Mouse (Mus musculus): ENCODE measurements at regions not wholly inside any gene's neighbourhood (a gene's known extent, or its start where the extent isn't known, plus 50 kb on each side); places are given as distances from the start of the nearest gene placed in this dataset.

DNA sequence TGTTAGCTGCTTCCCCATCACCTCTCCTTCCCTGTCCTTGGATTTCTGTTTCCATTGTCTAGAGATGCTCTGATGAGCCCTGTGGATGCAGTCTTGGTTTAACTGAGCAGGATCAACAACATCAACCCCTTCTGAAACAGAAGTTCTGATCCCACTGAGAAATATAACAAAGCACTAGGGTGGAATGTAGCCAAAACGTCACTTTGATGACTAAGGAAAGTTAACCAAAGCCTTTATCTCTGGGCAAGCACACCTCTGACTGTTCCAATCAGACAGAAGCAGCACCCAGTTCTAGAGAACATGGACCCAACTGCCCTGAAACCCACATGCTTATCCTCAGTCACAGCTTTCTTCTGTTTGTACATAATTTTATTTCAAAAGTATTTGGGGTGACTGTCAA, 193.2 kb downstream of the Tm2d1 start (continued):
- TF ChIP-seq RCOR1 (IDR thresholded peaks at IDR 0.05; ENCODE audit: low read depth, low read length) = peak; percentile 67; the same call in 1 of the 2 replicates

DNA sequence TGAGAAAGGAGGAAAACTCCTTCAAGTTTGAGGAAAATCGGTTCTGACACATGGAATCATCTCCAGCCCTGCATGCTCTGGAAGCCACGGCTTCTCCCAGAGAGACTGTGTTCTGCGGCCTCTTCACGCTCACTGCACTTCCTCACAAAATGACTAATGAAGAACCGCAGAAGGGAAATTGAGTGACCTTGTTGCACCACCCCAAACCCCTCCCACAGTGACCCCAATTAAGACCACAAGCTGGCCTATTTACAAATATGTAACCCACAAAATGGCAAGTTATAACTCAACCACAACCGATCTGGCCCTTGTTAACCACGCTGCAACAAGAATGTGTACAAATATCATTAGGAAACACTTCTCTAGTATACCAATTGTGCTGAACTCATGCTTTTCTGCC, 194.2 kb downstream of the Tm2d1 start:
- Histone ChIP-seq H3K36me3 (ENCODE audit: control insufficient read depth in 1 of 2, insufficient read depth in 2 of 2, low read length in 2 of 2) (peaks cover 0 to 43% of the 10 kb centered on the region in 2 experiments; a peak in 2 of 4 replicates), H3K4me3 (ENCODE audit: control insufficient read depth in 1 of 2, insufficient read depth in 1 of 2, low read depth in 2 of 2, low read length in 2 of 2) (no peak overlapping the region; a peak in 1 of 4 replicates), H3K9me3 (replicated peaks; ENCODE audit: insufficient read depth, low read length) (no peaks in the 10 kb centered on the region), H3K79me2 (ENCODE audit: control insufficient read depth, insufficient read depth, low read length, poor library complexity) (no peaks in the 10 kb centered on the region), H3K27me3 (ENCODE audit: control insufficient read depth in 1 of 2, insufficient read depth in 2 of 2, low read length in 2 of 2) (no peaks in the 10 kb centered on the region), H3K9ac (ENCODE audit: control insufficient read depth, low read depth, low read length, poor library complexity, severe bottlenecking) (peak overlapping the region; percentile 29), H3K4me1 (ENCODE audit: control insufficient read depth in 1 of 2, insufficient read depth in 2 of 2, low read length in 2 of 2) (peaks cover 25 to 41% of the 10 kb centered on the region in 2 experiments), H3K27ac (ENCODE audit: control insufficient read depth, low read depth, low read length) (peak overlapping the region; percentile 90)
- TF ChIP-seq MYB (IDR thresholded peaks at IDR 0.05; ENCODE audit: low read depth, low read length) (no peak), GATA1 (IDR thresholded peaks at IDR 0.05; ENCODE audit: low read depth, low read length) (no peak), MAFK (IDR thresholded peaks at IDR 0.05; ENCODE audit: borderline replicate concordance, low read depth, low read length) (no peak), HCFC1 (IDR thresholded peaks at IDR 0.05; ENCODE audit: low read depth, low read length) (no peak), TCF12 (IDR thresholded peaks at IDR 0.05; ENCODE audit: low read depth, low read length) (0 out of 2 replicates have a peak, but pooled peaks have one; percentile 12), EP300 (IDR thresholded peaks at IDR 0.05; ENCODE audit: low read depth in 1 of 2, low read length in 2 of 2) (peak; percentile 9 to 55; a peak in 2 of 4 replicates)
- peak; percentile 56 for DNase-seq (ENCODE audit: low read depth, low spot score)

DNA sequence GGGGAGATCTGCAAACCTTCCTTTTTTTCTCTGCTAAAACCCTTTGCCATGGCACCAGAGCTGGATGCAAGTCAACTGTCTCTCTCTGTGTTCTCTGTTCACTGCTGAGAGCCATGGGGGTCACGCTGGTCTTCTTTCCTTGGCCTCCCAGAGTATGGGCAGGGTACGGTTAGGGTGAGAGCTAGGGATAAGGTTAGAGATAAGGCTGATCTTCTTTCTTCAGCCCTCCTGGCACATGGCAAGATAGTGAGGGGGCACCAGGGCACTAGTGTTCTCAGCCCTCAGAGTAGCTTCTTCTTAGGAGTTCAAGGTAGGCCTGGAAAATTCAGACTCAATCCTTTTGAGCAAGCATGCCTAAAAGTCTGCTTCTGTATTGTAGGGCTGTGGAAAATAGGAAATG, 196.1 kb downstream of the Tm2d1 start:
- TF ChIP-seq ZKSCAN1 (IDR thresholded peaks at IDR 0.05; ENCODE audit: low read depth, low read length) = no peak
- no peak for TF ChIP-seq MYB (IDR thresholded peaks at IDR 0.05; ENCODE audit: low read depth, low read length)
- no peak for TF ChIP-seq TBP (IDR thresholded peaks at IDR 0.05; ENCODE audit: low read depth, low read length)
- no peak for TF ChIP-seq E2F4 (IDR thresholded peaks at IDR 0.05; ENCODE audit: borderline replicate concordance, low read depth, low read length)
- TF ChIP-seq ETS1 (IDR thresholded peaks at IDR 0.05; ENCODE audit: low read depth, low read length) = peak; percentile 49
- TF ChIP-seq GATA1 (IDR thresholded peaks at IDR 0.05; ENCODE audit: low read depth, low read length) = peak; percentile 80
- TF ChIP-seq MAX (IDR thresholded peaks at IDR 0.05; ENCODE audit: low read length) = no peak
- TF ChIP-seq TCF12 (IDR thresholded peaks at IDR 0.05; ENCODE audit: low read depth, low read length) = peak; percentile 81
- TF ChIP-seq CTCF (IDR thresholded peaks at IDR 0.05 in 2 of 3, conservative IDR thresholded peaks at IDR 0.05 in 1 of 3; ENCODE audit: control insufficient read depth in 1 of 3, insufficient read depth in 1 of 3, low read depth in 2 of 3, low read length in 3 of 3, poor library complexity in 1 of 3, severe bottlenecking in 1 of 3) = no peak
- TF ChIP-seq USF1 (IDR thresholded peaks at IDR 0.05; ENCODE audit: low read depth, low read length) = no peak
- peak; percentile 38 to 86; a peak in 3 of 4 replicates for TF ChIP-seq EP300 (IDR thresholded peaks at IDR 0.05; ENCODE audit: low read depth in 1 of 2, low read length in 2 of 2)
- TF ChIP-seq USF2 (IDR thresholded peaks at IDR 0.05; ENCODE audit: borderline replicate concordance in 1 of 2, insufficient read depth in 1 of 2, low read depth in 1 of 2, low read length in 2 of 2) = no peak
- peaks cover 0 to 38% of the 10 kb centered on the region in 2 experiments; a peak in 2 of 4 replicates for H3K36me3 ChIP-seq (ENCODE audit: control insufficient read depth in 1 of 2, insufficient read depth in 2 of 2, low read length in 2 of 2)
- peak overlapping the region; percentile 2; the same call in 1 of the 2 replicates for H3K27ac ChIP-seq (ENCODE audit: control insufficient read depth, low read depth, low read length)
- H3K4me3 ChIP-seq (ENCODE audit: control insufficient read depth in 1 of 2, insufficient read depth in 1 of 2, low read depth in 2 of 2, low read length in 2 of 2) = no peak overlapping the region
- no peaks in the 10 kb centered on the region for H3K79me2 ChIP-seq (ENCODE audit: control insufficient read depth, insufficient read depth, low read length, poor library complexity)
- no peak overlapping the region for H3K9ac ChIP-seq (ENCODE audit: control insufficient read depth, low read depth, low read length, poor library complexity, severe bottlenecking)
- DNase-seq (ENCODE audit: low read depth, low spot score) = peak; percentile 28
- no peaks in the 10 kb centered on the region for H3K9me3 ChIP-seq (replicated peaks; ENCODE audit: insufficient read depth, low read length)
- H3K4me1 ChIP-seq (ENCODE audit: control insufficient read depth in 1 of 2, insufficient read depth in 2 of 2, low read length in 2 of 2) = peaks cover 22 to 37% of the 10 kb centered on the region in 2 experiments
- H3K27me3 ChIP-seq (ENCODE audit: control insufficient read depth in 1 of 2, insufficient read depth in 2 of 2, low read length in 2 of 2) = no peaks in the 10 kb centered on the region

Data from MEL (cell line).